Mouse (Mus musculus) neural tube, embryonic 11.5 days (tissue): ENCODE measurements around the gene Dcaf12. TPM values are rescaled to one million over a fixed set of nuclear protein-coding genes. Genes with fewer than 3 reads are reported as not detected.

Experiments used
- polyA plus RNA-seq: library from polyadenylated mRNA; unstranded; fragments of >200 nt; fragmentation: Nextera tagmentation; extraction: Ambion mirVana; gene quantifications from 2 replicates; pipeline ENCODE4 v1.2.1, GENCODE M21; 2014

The Dcaf12 gene
- polyA plus RNA-seq, 1 experiment from 2014 or later = 64.0 TPM

Other genes starting within 250 kb of the Dcaf12 start
- gene Aqp3, start 216.7 kb downstream of the Dcaf12 start, polyA plus RNA-seq = 0.41 and 0.60 TPM in 2 replicates
- 25.1 and 28.7 TPM in 2 replicates for gene Nol6, start 190.4 kb downstream of the Dcaf12 start, polyA plus RNA-seq
- gene Ube2r2, start 179.1 kb downstream of the Dcaf12 start, polyA plus RNA-seq = 99.5 and 100.0 TPM in 2 replicates
- gene Ubap2, start 39.7 kb downstream of the Dcaf12 start, polyA plus RNA-seq = 76.7 and 77.3 TPM in 2 replicates
- 84.1 and 91.3 TPM in 2 replicates for gene Ubap1, start 34.1 kb upstream of the Dcaf12 start, polyA plus RNA-seq
- gene Kif24, start 150.0 kb upstream of the Dcaf12 start, polyA plus RNA-seq = 8.5 and 9.2 TPM in 2 replicates
- gene Nudt2, start 150.3 kb upstream of the Dcaf12 start, polyA plus RNA-seq = 57.2 and 62.9 TPM in 2 replicates
- 7.1 and 9.6 TPM in 2 replicates for gene AI464131, start 188.2 kb upstream of the Dcaf12 start, polyA plus RNA-seq
- gene 1110017D15Rik, start 202.4 kb upstream of the Dcaf12 start, polyA plus RNA-seq = 2.5 and 3.4 TPM in 2 replicates